Mouse (Mus musculus) naive thymus-derived CD4-positive, alpha-beta T cell, adult 5 months (primary cell): ENCODE data around the gene Apobec3. TPM values are rescaled to one million over a fixed set of nuclear protein-coding genes. Genes with fewer than 3 reads are reported as not detected.

Experiments used
- polyA plus RNA-seq: library from polyadenylated mRNA; unstranded; fragments of 100-300 nt; shearing (Covaris generic); gene quantifications from one replicate; pipeline ENCODE4 v1.2.1, GENCODE M21; 2017

The Apobec3 gene
- 105 TPM for polyA plus RNA-seq

DNA sequence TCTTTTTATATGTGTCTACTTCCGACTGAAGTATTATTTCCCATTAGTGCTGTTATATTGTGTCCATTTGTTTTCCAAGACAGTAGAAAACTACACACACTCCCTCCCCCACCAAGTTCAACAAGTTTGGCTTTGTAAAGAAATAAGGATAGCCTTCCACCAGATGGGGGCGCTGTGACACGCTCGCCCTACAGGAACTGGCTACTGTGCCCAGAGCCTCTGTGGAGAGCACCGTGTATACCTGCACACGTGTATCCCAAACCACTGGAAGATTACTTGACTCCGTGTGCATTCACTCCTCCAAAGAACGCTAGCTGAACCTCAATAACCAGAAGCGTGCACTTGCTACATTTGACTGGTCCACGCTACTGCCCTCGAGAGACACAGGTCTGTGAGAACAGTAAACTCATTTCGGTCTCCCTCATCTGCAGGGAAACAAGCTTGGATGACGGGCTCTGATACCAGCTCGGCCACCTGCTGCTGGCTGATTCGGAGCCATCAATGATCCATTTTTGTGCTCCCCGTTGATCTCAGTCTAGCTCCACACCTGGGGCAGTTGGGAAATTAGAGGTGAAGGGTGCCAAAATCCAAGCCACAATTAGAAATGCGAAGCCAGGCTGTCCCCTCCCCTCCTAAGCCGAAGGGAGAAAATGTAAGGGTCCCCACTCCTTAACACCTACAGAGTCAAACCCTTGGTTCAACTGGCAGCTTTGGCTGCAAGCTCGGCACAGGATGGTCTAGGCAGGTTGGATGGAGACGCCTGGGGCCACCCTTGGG, at the start of gene Apobec3:
TSS of gene Apobec3 (plus strand) at position 224 of the 777 bp plus-strand sequence.

Other genes starting within 250 kb of the Apobec3 start
- gene Fam227a, start 232.7 kb upstream of the Apobec3 start, polyA plus RNA-seq = not detected
- 3.0 TPM for gene Cby1, start 232.5 kb upstream of the Apobec3 start, polyA plus RNA-seq
- 180 TPM for gene Tomm22, start 220.8 kb upstream of the Apobec3 start, polyA plus RNA-seq
- gene Josd1, start 203.7 kb upstream of the Apobec3 start, polyA plus RNA-seq = 54.7 TPM
- 141 TPM for gene Gtpbp1, start 200.8 kb upstream of the Apobec3 start, polyA plus RNA-seq
- gene Sun2, start 149.1 kb upstream of the Apobec3 start, polyA plus RNA-seq = 76.2 TPM
- 5.6 TPM for gene Dnal4, start 113.8 kb upstream of the Apobec3 start, polyA plus RNA-seq
- 0.22 TPM for gene Nptxr, start 86.9 kb upstream of the Apobec3 start, polyA plus RNA-seq
- gene Npcd, start 57.4 kb upstream of the Apobec3 start, polyA plus RNA-seq = not detected
- gene Cbx6, start 57.0 kb upstream of the Apobec3 start, polyA plus RNA-seq = 10.0 TPM
- 129 TPM for gene Cbx7, start 79.5 kb downstream of the Apobec3 start, polyA plus RNA-seq
- gene Pdgfb, start 123.3 kb downstream of the Apobec3 start, polyA plus RNA-seq = not detected
- 2.0 TPM for gene Syngr1, start 199.7 kb downstream of the Apobec3 start, polyA plus RNA-seq
- gene Rpl3, start 200.2 kb downstream of the Apobec3 start, polyA plus RNA-seq = 2,310 TPM
- 18.9 TPM for gene Tab1, start 241.5 kb downstream of the Apobec3 start, polyA plus RNA-seq